Mouse (Mus musculus): ENCODE measurements around the gene Rmi1. TPM values are rescaled to one million over a fixed set of nuclear protein-coding genes. Genes with fewer than 3 reads are reported as not detected.
"Not testable (repeated sequence)": the region's sequence is repeated elsewhere in the genome, so short reads cannot be mapped to it uniquely, and the experiment has no call there.

The Rmi1 gene
- total RNA-seq, 2 experiments from 2014 or later = 4.8 to 5.5 TPM

GRCm38 (mm10) chr13:58401135-58402002, 679 bp upstream of the Rmi1 start:
- peak; percentile 74 for DNase-seq

GRCm38 (mm10) chr13:58402744-58403110, 679 bp downstream of the Rmi1 start:
- no peak for DNase-seq

- DNase-seq = not testable (repeated sequence)
Measured at GRCm38 (mm10) chr13:58403243-58403642, 1.2 kb downstream of the Rmi1 start, which contains the start of gene Hnrnpk. Gene Hnrnpk (minus strand): TSS chr13:58403343.

GRCm38 (mm10) chr13:58411073-58411472, 9.0 kb downstream of the Rmi1 start:
- no peak for DNase-seq

- no peak for DNase-seq
Measured at GRCm38 (mm10) chr13:58415374-58415773, 13.3 kb downstream of the Rmi1 start.

- DNase-seq = peak; percentile 25
Measured at GRCm38 (mm10) chr13:58415838-58416237, 13.8 kb downstream of the Rmi1 start.

GRCm38 (mm10) chr13:58418656-58419055, 16.6 kb downstream of the Rmi1 start:
- DNase-seq = no peak

- no peak for DNase-seq
Measured at GRCm38 (mm10) chr13:58419266-58419665, 17.2 kb downstream of the Rmi1 start.

- DNase-seq = no peak
Measured at GRCm38 (mm10) chr13:58421026-58421425, 19.0 kb downstream of the Rmi1 start.

- DNase-seq = no peak
Measured at GRCm38 (mm10) chr13:58422242-58422641, 20.2 kb downstream of the Rmi1 start.

- no peak for DNase-seq
Measured at GRCm38 (mm10) chr13:58423061-58423660, 21.1 kb downstream of the Rmi1 start.

GRCm38 (mm10) chr13:58439716-58440115, 37.7 kb downstream of the Rmi1 start:
- DNase-seq = no peak

- DNase-seq = no peak
Measured at GRCm38 (mm10) chr13:58443326-58443725, 41.3 kb downstream of the Rmi1 start.

GRCm38 (mm10) chr13:58443787-58444186, 41.7 kb downstream of the Rmi1 start:
- DNase-seq = no peak

- no peak for DNase-seq
Measured at GRCm38 (mm10) chr13:58446541-58446940, 44.5 kb downstream of the Rmi1 start.

GRCm38 (mm10) chr13:58450459-58451182, 48.6 kb downstream of the Rmi1 start:
- DNase-seq = no peak

- no peak for DNase-seq
Measured at GRCm38 (mm10) chr13:58452246-58452645, 50.2 kb downstream of the Rmi1 start.

GRCm38 (mm10) chr13:58452651-58453413, 50.8 kb downstream of the Rmi1 start:
- DNase-seq = no peak

- DNase-seq = no peak
Measured at GRCm38 (mm10) chr13:58453541-58453940, 51.5 kb downstream of the Rmi1 start.

GRCm38 (mm10) chr13:58456547-58456946, 54.5 kb downstream of the Rmi1 start:
- DNase-seq = no peak

- DNase-seq = not testable (repeated sequence)
Measured at GRCm38 (mm10) chr13:58458811-58459210, 56.8 kb downstream of the Rmi1 start.
